Mouse (Mus musculus) intestine, embryonic 15.5 days (tissue): ENCODE measurements at regions not wholly inside any gene's neighbourhood (a gene's known extent, or its start where the extent isn't known, plus 50 kb on each side); places are given as distances from the start of the nearest gene placed in this dataset.

Experiments
- ATAC-seq: fragments of 200-750 bp; cut with Nextera tagmentation; 2 replicates; pipeline ENCODE4 v1.8.0; 2017; ENCODE audit warnings: moderate TSS enrichment, moderate library complexity
- H3K27ac ChIP-seq: fragments of 300-500 bp; sonication (generic); 2 replicates; pipeline ENCODE4 v1.5.1; 2015; ENCODE audit warnings: mild to moderate bottlenecking, inconsistent platforms
- H3K27me3 ChIP-seq: fragments of 300-500 bp; sonication (generic); replicated peaks from 2 replicates; pipeline ENCODE4 v1.6.1; 2015; ENCODE audit warnings: inconsistent platforms
- H3K36me3 ChIP-seq: fragments of 300-500 bp; sonication (generic); 2 replicates; pipeline ENCODE4 v1.6.1; 2015; ENCODE audit warnings: inconsistent platforms
- H3K4me1 ChIP-seq: fragments of 300-500 bp; sonication (generic); replicated peaks from 2 replicates; pipeline ENCODE4 v1.6.1; 2015; ENCODE audit warnings: inconsistent platforms
- H3K4me2 ChIP-seq: fragments of 300-500 bp; sonication (generic); replicated peaks from 2 replicates; pipeline ENCODE4 v1.6.1; 2015; ENCODE audit warnings: mild to moderate bottlenecking, inconsistent platforms
- H3K4me3 ChIP-seq: fragments of 300-500 bp; sonication (generic); replicated peaks from 2 replicates; pipeline ENCODE4 v1.5.1; 2015; ENCODE audit warnings: inconsistent platforms
- H3K9ac ChIP-seq: fragments of 300-500 bp; sonication (generic); 2 replicates; pipeline ENCODE4 v1.6.1; 2015; ENCODE audit warnings: inconsistent platforms
- H3K9me3 ChIP-seq: fragments of 300-500 bp; sonication (generic); 2 replicates; pipeline ENCODE4 v1.6.1; 2016; ENCODE audit warnings: inconsistent platforms
- WGBS: fragments of 180-500 bp; shearing (Covaris S2); methylation state at CpG from one replicate; pipeline ENCODE4 v1.1.7; 2015; 5-methylcytosine and 5-hydroxymethylcytosine counted together

DNA sequence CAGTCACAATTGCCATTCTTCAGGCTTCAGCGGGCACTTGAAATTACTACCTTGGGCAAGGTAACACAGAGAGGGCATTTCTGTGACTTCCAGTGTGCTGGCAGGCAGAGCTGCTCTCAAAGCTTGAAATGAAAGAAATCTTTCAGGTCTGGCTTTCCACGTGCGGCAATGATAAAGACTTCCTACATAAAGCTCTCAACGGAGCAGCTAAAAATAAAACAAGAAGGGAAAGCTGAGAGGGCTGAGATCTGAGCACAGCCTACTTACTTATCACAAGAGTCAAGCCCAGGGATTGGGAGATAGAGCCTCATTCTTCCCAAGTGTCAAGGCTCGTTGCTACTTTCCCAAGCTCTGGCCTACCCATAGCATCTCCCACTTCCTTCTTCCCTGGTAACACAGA is 274.6 kb upstream of the Rack1 start:
- H3K9ac ChIP-seq: no peak overlapping the region
- no peaks in the 10 kb centered on the region for H3K4me1 ChIP-seq
- H3K4me3 ChIP-seq: no peak overlapping the region
- no peak overlapping the region for H3K4me2 ChIP-seq
- no peak for ATAC-seq
- no peaks in the 10 kb centered on the region for H3K27me3 ChIP-seq
- 80% methylated on average over 5 of the region's 5 CpGs for WGBS
- no peaks in the 10 kb centered on the region for H3K36me3 ChIP-seq
- H3K27ac ChIP-seq: no peak overlapping the region
- H3K9me3 ChIP-seq: no peaks in the 10 kb centered on the region

DNA sequence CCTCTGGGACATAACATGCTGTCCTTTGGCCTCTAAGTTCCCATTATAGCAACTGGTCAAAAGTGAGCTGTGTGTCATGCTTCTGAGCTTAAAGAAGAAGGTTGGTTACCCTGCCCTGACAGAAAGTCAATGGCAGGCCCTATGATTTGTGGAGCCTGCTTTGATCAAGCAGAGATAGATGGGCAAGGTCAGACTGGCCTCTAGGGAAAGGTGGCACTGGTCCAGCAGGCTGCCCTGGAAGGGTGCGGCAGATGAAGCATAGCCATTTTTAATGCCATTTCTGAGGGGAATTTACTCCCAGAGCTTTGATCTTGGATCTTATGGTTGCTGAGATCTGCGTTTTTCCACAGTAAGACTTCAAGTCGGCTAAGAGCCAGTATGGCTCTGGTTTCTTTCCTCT is 293.2 kb upstream of the Rack1 start:
- 60% methylated on average over 3 of the region's 3 CpGs for WGBS
- H3K27me3 ChIP-seq: no peaks in the 10 kb centered on the region
- H3K36me3 ChIP-seq: no peaks in the 10 kb centered on the region
- no peak for ATAC-seq
- H3K9ac ChIP-seq: no peak overlapping the region
- no peak overlapping the region for H3K4me2 ChIP-seq
- no peaks in the 10 kb centered on the region for H3K9me3 ChIP-seq
- H3K27ac ChIP-seq: no peak overlapping the region
- H3K4me3 ChIP-seq: no peak overlapping the region
- no peaks in the 10 kb centered on the region for H3K4me1 ChIP-seq

DNA sequence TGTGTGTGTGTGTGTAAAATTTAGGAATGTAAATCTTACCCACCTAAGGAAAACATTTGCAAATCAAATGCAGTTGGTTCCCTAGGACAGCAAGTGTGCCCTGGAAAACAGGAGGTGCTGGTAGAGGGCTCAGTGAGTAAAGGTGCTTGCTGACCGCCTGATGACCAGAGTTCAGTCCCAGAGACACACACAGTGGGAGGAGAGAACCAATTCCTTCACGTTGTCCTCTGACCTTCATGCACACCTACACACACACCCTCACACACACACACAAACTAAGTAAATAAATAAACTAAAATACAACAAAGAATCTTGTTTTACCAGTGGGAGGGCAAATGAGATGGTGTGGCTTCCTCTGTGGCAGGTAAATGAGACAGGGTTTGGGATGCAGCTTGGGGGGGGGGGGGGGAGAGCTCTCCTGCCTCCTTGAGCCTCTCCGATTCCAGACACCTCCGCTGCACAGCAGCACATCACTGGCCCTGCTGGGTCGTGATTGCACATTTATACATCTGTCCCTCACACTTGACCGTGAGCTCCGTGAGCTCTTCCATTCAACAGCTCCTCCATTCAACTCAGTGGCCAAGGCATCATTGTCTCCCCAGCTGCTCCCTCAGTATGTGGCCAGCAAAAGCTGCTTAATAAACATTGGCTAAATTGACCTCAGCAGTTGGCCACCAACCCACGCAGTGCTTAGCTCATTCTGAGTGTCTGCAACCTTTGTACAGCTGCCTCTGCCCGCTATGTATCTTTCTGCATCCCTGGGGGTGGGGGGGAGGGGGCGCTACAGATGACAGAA is 297.9 kb upstream of the Rack1 start:
- Histone ChIP-seq H3K9ac (no peak overlapping the region), H3K4me2 (no peak overlapping the region), H3K36me3 (no peaks in the 10 kb centered on the region), H3K4me1 (no peaks in the 10 kb centered on the region), H3K4me3 (no peak overlapping the region), H3K27ac (no peak overlapping the region), H3K27me3 (no peaks in the 10 kb centered on the region), H3K9me3 (no peaks in the 10 kb centered on the region)
- WGBS: 47% methylated on average over 10 of the region's 10 CpGs
- no peak for ATAC-seq

DNA sequence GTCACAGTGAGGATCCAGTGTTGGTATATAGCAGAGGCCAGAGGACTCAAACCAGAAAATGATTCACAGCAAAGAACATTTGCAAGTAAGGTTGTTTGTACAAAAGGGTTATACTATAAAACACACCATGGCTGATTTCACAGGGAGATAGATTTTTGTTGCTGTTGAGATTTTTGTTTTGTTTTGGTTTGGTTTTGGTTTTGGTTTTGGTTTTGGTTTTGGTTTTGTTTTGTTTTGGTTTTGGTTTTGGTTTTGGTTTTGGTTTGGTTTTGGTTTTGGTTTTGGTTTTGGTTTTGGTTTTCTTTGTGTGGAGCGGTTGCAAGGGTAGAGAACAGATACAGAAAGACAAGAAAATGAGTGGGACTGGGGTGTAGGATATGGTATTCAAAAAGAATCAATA is 301.1 kb upstream of the Rack1 start:
- no peaks in the 10 kb centered on the region for H3K36me3 ChIP-seq
- H3K9me3 ChIP-seq: no peaks in the 10 kb centered on the region
- no peak overlapping the region for H3K4me3 ChIP-seq
- H3K4me2 ChIP-seq: no peak overlapping the region
- WGBS: 85% methylated on average over 1 of the region's 1 CpGs
- ATAC-seq: no peak
- H3K27ac ChIP-seq: no peak overlapping the region
- H3K27me3 ChIP-seq: no peaks in the 10 kb centered on the region
- no peaks in the 10 kb centered on the region for H3K4me1 ChIP-seq
- no peak overlapping the region for H3K9ac ChIP-seq

DNA sequence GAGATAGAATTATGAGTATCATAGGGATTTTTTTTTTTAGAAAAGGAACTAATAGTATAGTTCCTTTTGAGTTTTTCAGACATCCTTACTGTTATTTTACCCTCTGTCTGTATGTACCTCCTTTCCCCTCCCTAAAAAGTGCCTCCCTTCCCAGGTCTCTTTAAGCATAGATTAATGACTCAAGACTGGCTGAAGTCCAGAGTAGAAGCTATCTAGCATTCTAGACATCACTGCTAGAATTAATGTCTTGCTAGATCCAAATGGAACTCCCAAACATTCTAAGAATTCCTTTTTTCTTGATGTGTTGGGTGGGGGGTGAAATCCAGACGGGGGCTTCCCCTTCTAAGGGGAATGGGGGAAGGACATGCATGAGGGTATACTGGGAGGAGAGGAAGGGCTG is 311.8 kb upstream of the Rack1 start:
- H3K4me2 ChIP-seq: no peak overlapping the region
- no peak overlapping the region for H3K4me3 ChIP-seq
- no peaks in the 10 kb centered on the region for H3K4me1 ChIP-seq
- ATAC-seq: no peak
- no peaks in the 10 kb centered on the region for H3K36me3 ChIP-seq
- 29% methylated on average over 1 of the region's 1 CpGs for WGBS
- no peak overlapping the region for H3K27ac ChIP-seq
- no peaks in the 10 kb centered on the region for H3K27me3 ChIP-seq
- no peak overlapping the region for H3K9ac ChIP-seq
- H3K9me3 ChIP-seq: no peaks in the 10 kb centered on the region

DNA sequence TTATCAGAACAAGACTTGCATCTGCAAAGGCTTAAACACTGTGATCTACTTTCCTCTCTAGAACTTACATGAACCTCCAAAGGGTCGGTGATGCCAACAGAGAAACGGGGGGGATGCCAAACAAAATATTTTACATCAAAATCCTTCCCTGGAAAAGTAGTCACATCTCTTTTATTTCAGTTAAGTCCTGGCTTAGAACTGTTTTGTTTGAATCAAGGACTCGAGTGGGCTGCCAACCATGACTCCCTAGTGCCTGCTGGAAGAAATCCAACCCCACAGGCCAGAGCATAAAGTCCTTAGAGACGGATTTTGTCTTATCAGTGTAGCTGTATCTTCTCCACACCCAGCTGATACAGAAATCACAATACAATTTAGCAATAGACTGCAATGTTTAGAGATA is 336.1 kb upstream of the Rack1 start:
- Histone ChIP-seq H3K9ac (no peak overlapping the region), H3K27ac (no peak overlapping the region), H3K27me3 (no peaks in the 10 kb centered on the region), H3K36me3 (no peaks in the 10 kb centered on the region), H3K4me3 (no peak overlapping the region), H3K4me1 (no peaks in the 10 kb centered on the region), H3K9me3 (no peaks in the 10 kb centered on the region), H3K4me2 (no peak overlapping the region)
- no peak for ATAC-seq
- whole genome bisulfite sequencing: 59% methylated on average over 4 of the region's 4 CpGs

DNA sequence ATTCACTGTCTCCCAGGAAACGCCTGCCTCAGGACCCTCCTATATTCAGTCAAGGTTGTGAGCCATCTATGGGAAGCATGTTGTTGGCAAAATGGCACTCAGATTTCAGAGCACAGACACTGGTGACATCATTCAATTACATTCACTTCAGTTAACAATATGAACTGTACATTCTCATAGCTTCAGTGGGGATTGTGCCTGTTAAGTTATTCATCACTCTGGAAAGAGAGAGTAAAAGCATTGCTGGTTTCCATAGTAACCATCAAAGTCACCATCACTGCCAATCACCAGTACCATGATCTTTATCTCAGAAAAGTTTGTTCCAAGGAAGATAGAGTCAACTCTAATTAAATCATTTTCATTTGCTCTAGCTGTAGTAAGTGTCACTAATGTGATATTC is 350.2 kb upstream of the Rack1 start:
- Histone ChIP-seq H3K4me1 (no peaks in the 10 kb centered on the region), H3K4me3 (no peak overlapping the region), H3K9me3 (no peaks in the 10 kb centered on the region), H3K9ac (no peak overlapping the region), H3K27me3 (no peaks in the 10 kb centered on the region), H3K4me2 (no peak overlapping the region), H3K36me3 (no peaks in the 10 kb centered on the region), H3K27ac (no peak overlapping the region)
- no peak for ATAC-seq
- WGBS: 93% methylated on average over 1 of the region's 1 CpGs

DNA sequence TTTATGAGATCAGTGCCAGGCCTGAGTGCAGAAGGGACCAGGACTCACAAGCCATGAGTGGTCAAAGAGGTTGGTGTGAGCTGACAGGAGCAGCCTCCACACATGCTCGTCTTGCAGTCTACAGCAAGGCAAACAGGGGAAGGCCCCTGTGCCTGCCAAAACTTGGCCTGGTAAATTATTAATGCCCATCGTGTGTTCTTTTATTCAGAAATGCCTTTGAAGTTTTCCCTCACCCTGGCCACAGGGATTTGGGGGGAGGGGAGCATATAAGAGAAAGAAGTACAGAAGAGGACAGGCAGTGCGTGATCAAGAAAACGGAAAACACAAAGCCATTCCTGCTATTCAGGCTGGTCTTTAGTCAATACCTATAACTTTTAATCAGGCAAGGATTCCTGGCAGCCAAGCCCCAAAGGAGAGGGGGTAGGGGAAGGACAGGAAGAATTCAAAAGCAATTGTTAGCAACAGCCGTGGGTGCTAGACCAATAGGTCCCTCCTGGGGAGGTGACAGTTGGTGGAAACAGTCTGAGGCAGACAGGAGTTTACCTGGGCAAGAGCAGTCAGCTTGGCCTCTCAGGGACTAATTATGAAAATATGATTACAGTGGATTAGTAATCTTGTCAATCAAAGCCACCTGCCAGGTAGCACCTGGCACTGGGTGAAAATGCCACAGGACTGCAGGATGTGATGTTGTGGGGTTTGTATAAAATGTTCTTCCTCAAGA is 357.4 kb upstream of the Rack1 start:
- Histone ChIP-seq H3K9ac (no peak overlapping the region), H3K4me2 (no peak overlapping the region), H3K27me3 (no peaks in the 10 kb centered on the region), H3K4me1 (no peaks in the 10 kb centered on the region), H3K27ac (no peak overlapping the region), H3K4me3 (no peak overlapping the region), H3K36me3 (no peaks in the 10 kb centered on the region), H3K9me3 (no peaks in the 10 kb centered on the region)
- no peak for ATAC-seq
- 45% methylated on average over 5 of the region's 5 CpGs for WGBS

DNA sequence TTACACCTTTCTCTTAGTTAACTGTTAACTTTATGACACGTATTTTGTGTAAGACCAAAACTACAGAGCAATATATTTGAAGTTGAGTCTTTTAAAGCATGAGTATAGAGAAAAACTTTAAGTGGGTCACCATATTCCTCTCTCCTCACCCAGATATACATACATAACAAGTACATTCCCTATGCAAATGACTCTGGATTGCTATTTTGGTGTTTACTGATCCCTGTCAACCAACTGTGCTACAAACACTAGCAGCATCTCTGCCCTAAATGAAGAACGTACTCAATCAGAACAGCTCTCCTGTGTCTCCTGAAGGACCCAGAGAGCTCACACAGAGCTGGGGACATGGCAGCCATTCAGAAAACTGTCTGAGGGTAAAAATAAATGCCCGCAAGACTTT is 363.4 kb upstream of the Rack1 start:
- H3K4me2 ChIP-seq: no peak overlapping the region
- 85% methylated on average over 3 of the region's 3 CpGs for WGBS
- no peaks in the 10 kb centered on the region for H3K27me3 ChIP-seq
- no peak for ATAC-seq
- H3K27ac ChIP-seq: no peak overlapping the region
- H3K9me3 ChIP-seq: no peaks in the 10 kb centered on the region
- H3K9ac ChIP-seq: no peak overlapping the region
- no peaks in the 10 kb centered on the region for H3K4me1 ChIP-seq
- no peak overlapping the region for H3K4me3 ChIP-seq
- H3K36me3 ChIP-seq: no peaks in the 10 kb centered on the region

DNA sequence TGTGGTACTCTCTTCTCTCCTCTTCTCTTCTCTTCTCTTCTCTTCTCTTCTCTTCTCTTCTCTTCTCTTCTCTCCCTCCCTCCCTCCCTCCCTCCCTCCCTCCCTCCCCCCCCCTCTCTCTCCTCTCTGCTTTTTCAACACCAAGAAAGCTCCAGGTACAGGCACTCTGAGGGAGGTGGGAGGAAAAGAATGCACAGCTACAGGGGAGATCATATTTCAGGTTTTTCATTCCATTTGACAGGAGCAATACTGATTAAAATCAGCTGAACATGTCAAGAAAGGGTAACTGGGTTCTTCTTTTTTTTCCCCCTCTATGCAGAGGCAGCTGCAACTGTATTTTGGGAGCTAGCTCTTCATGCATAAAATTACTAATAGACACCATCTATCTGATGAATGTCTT is 368.8 kb upstream of the Rack1 start:
- H3K4me3 ChIP-seq: no peak overlapping the region
- H3K4me1 ChIP-seq: no peaks in the 10 kb centered on the region
- ATAC-seq: no peak
- no peaks in the 10 kb centered on the region for H3K36me3 ChIP-seq
- H3K27ac ChIP-seq: no peak overlapping the region
- H3K27me3 ChIP-seq: no peaks in the 10 kb centered on the region
- H3K9ac ChIP-seq: no peak overlapping the region
- no peak overlapping the region for H3K4me2 ChIP-seq
- H3K9me3 ChIP-seq: no peaks in the 10 kb centered on the region

DNA sequence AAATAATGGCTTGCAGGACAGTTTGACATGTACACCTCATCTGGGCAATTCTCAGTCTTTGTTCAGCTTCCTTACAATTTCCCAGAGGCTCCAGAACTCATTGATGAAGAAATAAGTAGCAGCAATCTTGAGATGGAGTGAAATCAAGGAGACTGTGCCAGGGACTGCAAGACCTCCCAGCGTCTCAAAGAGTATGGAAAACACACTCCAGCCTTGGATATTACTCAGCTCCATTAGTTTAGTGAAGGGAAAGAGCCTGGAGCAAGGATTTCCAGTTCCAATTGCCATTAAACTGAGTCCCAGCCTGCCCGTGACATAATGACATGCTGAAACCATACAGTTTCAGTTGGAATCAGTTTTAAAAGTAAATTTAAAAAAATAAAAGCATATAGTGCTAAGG is 372.7 kb upstream of the Rack1 start:
- Histone ChIP-seq H3K9me3 (no peaks in the 10 kb centered on the region), H3K9ac (no peak overlapping the region), H3K4me3 (no peak overlapping the region), H3K36me3 (no peaks in the 10 kb centered on the region), H3K27ac (no peak overlapping the region), H3K4me2 (no peak overlapping the region), H3K4me1 (no peaks in the 10 kb centered on the region), H3K27me3 (no peaks in the 10 kb centered on the region)
- ATAC-seq: no peak
- WGBS: 74% methylated on average over 2 of the region's 2 CpGs

DNA sequence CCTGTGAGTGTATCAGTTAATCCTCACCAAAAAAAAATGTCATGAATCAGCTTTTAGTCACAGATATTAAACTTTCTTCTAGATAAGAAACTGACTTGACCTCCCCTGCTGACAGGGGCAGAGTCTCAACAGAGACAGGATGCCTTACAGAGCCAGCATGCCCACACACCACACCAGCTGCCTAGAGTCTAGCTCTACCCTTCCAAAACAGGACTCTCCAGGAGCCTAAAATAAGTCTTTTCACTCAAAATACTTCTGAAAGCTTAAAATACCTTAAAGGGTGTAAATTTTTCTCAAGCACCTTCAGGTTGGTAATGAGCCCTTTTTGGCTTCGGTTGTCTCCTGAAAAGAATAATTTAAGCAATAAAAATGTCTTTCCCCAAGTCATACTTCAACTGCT is 373.7 kb upstream of the Rack1 start:
- no peaks in the 10 kb centered on the region for H3K36me3 ChIP-seq
- no peaks in the 10 kb centered on the region for H3K4me1 ChIP-seq
- ATAC-seq: no peak
- no peak overlapping the region for H3K27ac ChIP-seq
- no peaks in the 10 kb centered on the region for H3K9me3 ChIP-seq
- no peak overlapping the region for H3K4me3 ChIP-seq
- no peaks in the 10 kb centered on the region for H3K27me3 ChIP-seq
- H3K9ac ChIP-seq: no peak overlapping the region
- no peak overlapping the region for H3K4me2 ChIP-seq
- 49% methylated on average over 1 of the region's 1 CpGs for WGBS

DNA sequence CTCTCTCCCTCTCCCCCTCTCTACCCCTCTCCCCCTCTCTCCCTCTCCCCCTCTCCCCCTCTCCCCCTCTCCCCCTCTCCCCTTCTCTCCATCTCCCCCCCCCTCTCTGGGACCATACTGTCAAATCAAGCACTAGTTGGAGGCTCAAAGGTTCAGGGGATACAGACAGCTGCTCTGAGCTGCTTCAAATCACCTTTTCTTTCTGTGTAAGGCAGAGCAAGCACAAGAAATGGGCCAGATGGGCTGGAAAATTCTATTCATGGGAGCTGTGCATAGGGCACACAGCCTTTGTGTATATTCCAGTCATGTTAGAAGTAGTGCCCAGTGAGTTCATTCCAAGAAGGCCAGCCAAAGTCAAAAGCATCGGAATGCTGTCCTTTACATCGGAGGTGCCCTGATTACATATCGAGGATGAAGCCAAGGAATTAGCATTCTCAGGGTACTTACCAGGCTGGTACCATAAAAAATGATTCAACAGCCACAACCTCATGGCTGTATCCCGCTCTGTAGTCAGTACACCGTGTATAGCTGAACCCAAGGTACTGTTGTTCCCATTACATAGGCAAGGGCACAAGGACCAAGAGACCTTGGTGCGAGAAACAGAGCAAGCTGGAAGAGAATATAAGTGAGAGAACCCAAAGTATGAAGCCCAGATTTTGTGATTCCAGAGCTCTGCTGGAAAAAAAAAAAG is 381.9 kb upstream of the Rack1 start:
- Histone ChIP-seq H3K9me3 (no peaks in the 10 kb centered on the region), H3K4me2 (no peak overlapping the region), H3K36me3 (no peaks in the 10 kb centered on the region), H3K9ac (no peak overlapping the region), H3K27me3 (no peaks in the 10 kb centered on the region), H3K4me1 (no peaks in the 10 kb centered on the region), H3K4me3 (no peak overlapping the region), H3K27ac (no peak overlapping the region)
- WGBS: 86% methylated on average over 6 of the region's 6 CpGs
- no peak for ATAC-seq
